Mouse (Mus musculus): Measurements from ENCODE around the gene H1f0. TPM values are rescaled to one million over a fixed set of nuclear protein-coding genes. Genes with fewer than 3 reads are reported as not detected.
A peak's percentile ranks its signal among the peaks of the same experiment; 100 is the strongest.

The H1f0 gene
- polyA plus RNA-seq, 1 experiment from 2014 or later: 238 TPM

- DNase-seq (ENCODE audit: low spot score): no peak
- Histone ChIP-seq H3K4me1 (ENCODE audit: control insufficient read depth, insufficient read depth, low read length) (peaks cover 7% of the 10 kb centered on the region), H3K36me3 (ENCODE audit: control insufficient read depth, insufficient read depth, low read length) (peaks cover 82% of the 10 kb centered on the region), H3K9ac (ENCODE audit: low read length) (no peak overlapping the region), H3K4me2 (ENCODE audit: low read length) (no peak overlapping the region), H3K9me3 (replicated peaks; ENCODE audit: control insufficient read depth, low read length) (no peaks in the 10 kb centered on the region), H3K27me3 (replicated peaks; ENCODE audit: control insufficient read depth, insufficient read depth, low read length) (no peaks in the 10 kb centered on the region), H3K27ac (ENCODE audit: low read depth, low read length) (no peak overlapping the region), H3K4me3 (ENCODE audit: low read depth, low read length) (no peak overlapping the region)
- 96% methylated on average over 7 of the region's 7 CpGs for WGBS
- no peak for ATAC-seq
These were observed 51.3 kb downstream of the H1f0 start for GRCm38 (mm10) chr15:79079567-79079966.

Small RNA genes within 50 kb of the gene (microRNA-seq; reads per million reads assigned to microRNA genes)
- gene Mir6956: 1.5 reads per million, percentile 5 among the genes with 10 or more reads in this experiment

Other genes with a start within 250 kb of the H1f0 start
- 1.1 and 1.4 TPM in 2 replicates for gene Card10, start 225.4 kb upstream of the H1f0 start, polyA plus RNA-seq (2014; fragmentation: Nextera tagmentation; extraction: Ambion mirVana)
- gene Cdc42ep1, start 185.8 kb upstream of the H1f0 start, polyA plus RNA-seq (2014; fragmentation: Nextera tagmentation; extraction: Ambion mirVana): 5.1 and 8.0 TPM in 2 replicates
- gene Lgals2, start 172.9 kb upstream of the H1f0 start, polyA plus RNA-seq (2014; fragmentation: Nextera tagmentation; extraction: Ambion mirVana): not detected in 2 replicates
- gene Gga1, start 151.3 kb upstream of the H1f0 start, polyA plus RNA-seq (2014; fragmentation: Nextera tagmentation; extraction: Ambion mirVana): 34.8 and 46.5 TPM in 2 replicates
- gene Gm49510, start 128.8 kb upstream of the H1f0 start, polyA plus RNA-seq (2014; fragmentation: Nextera tagmentation; extraction: Ambion mirVana): not detected in 2 replicates
- 4.2 and 5.8 TPM in 2 replicates for gene Sh3bp1, start 128.7 kb upstream of the H1f0 start, polyA plus RNA-seq (2014; fragmentation: Nextera tagmentation; extraction: Ambion mirVana)
- 101 and 109 TPM in 2 replicates for gene Pdxp, start 114.5 kb upstream of the H1f0 start, polyA plus RNA-seq (2014; fragmentation: Nextera tagmentation; extraction: Ambion mirVana)
- gene Lgals1, start 101.7 kb upstream of the H1f0 start, polyA plus RNA-seq (2014; fragmentation: Nextera tagmentation; extraction: Ambion mirVana): 89.0 and 98.0 TPM in 2 replicates
- 63.4 and 73.8 TPM in 2 replicates for gene Nol12, start 93.5 kb upstream of the H1f0 start, polyA plus RNA-seq (2014; fragmentation: Nextera tagmentation; extraction: Ambion mirVana)
- 29.3 and 38.7 TPM in 2 replicates for gene Triobp, start 80.7 kb upstream of the H1f0 start, polyA plus RNA-seq (2014; fragmentation: Nextera tagmentation; extraction: Ambion mirVana)
- not detected in 2 replicates for gene Galr3, start 13.4 kb downstream of the H1f0 start, polyA plus RNA-seq (2014; fragmentation: Nextera tagmentation; extraction: Ambion mirVana)
- 51.3 and 53.3 TPM in 2 replicates for gene Ankrd54, start 34.4 kb downstream of the H1f0 start, polyA plus RNA-seq (2014; fragmentation: Nextera tagmentation; extraction: Ambion mirVana)
- gene Eif3l, start 46.7 kb downstream of the H1f0 start, polyA plus RNA-seq (2014; fragmentation: Nextera tagmentation; extraction: Ambion mirVana): 191 and 209 TPM in 2 replicates
- 5.7 and 6.3 TPM in 2 replicates for gene Micall1, start 80.4 kb downstream of the H1f0 start, polyA plus RNA-seq (2014; fragmentation: Nextera tagmentation; extraction: Ambion mirVana)
- 319 and 356 TPM in 2 replicates for gene Polr2f, start 112.6 kb downstream of the H1f0 start, polyA plus RNA-seq (2014; fragmentation: Nextera tagmentation; extraction: Ambion mirVana)
- 14.8 and 17.1 TPM in 2 replicates for gene 1700088E04Rik, start 112.8 kb downstream of the H1f0 start, polyA plus RNA-seq (2014; fragmentation: Nextera tagmentation; extraction: Ambion mirVana)
- gene Sox10, start 136.8 kb downstream of the H1f0 start, polyA plus RNA-seq (2014; fragmentation: Nextera tagmentation; extraction: Ambion mirVana): 0.89 and 1.9 TPM in 2 replicates
- 36.9 and 45.3 TPM in 2 replicates for gene Pick1, start 200.7 kb downstream of the H1f0 start, polyA plus RNA-seq (2014; fragmentation: Nextera tagmentation; extraction: Ambion mirVana)
- gene Gm49486, start 200.9 kb downstream of the H1f0 start, polyA plus RNA-seq (2014; fragmentation: Nextera tagmentation; extraction: Ambion mirVana): 0.69 and 0.98 TPM in 2 replicates
- 0.60 and 0.83 TPM in 2 replicates for gene Slc16a8, start 226.3 kb downstream of the H1f0 start, polyA plus RNA-seq (2014; fragmentation: Nextera tagmentation; extraction: Ambion mirVana)

All from forebrain, embryonic 14.5 days (tissue).